Mouse (Mus musculus): ENCODE measurements at regions not wholly inside any gene's neighbourhood (a gene's known extent, or its start where the extent isn't known, plus 50 kb on each side); places are given as distances from the start of the nearest gene placed in this dataset.

DNA sequence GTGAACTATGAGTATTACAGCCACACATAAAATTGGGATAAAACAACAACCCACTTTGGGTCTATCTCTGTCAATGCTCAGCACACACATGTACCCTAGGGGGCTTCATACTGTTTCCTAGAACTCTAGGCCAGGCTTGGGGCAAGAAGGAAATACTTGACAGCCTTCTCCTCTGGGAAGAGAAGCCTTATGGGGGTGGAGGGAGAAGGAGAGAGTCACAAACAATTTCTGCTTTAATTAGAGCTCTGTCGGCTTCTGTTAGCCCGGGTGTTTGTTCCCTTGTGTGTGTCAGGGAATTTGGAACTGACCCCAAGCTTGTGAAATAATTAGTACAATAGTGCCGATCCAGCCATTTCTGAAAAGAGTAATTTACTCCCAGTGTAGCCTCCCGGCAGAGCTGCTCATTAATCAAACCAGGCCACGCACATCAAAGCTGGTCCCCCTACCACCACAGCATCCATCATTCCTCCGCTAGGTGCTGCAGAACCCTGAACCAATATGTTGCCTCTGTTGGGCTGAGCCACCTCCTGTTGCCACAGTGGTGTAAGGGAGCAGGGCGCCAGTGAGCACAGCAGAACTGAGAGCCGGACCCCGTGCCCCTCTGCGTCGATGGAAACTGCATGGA, 307.3 kb downstream of the Tmem114 start:
- Histone ChIP-seq H3K27me3 (replicated peaks) (no peaks in the 10 kb centered on the region), H3K9ac (no peak overlapping the region), H3K27ac (no peak overlapping the region), H3K4me1 (replicated peaks) (no peaks in the 10 kb centered on the region), H3K4me3 (replicated peaks) (no peak overlapping the region), H3K9me3 (no peaks in the 10 kb centered on the region), H3K36me3 (no peaks in the 10 kb centered on the region), H3K4me2 (replicated peaks) (no peak overlapping the region)
- no peak for ATAC-seq
- 54% methylated on average over 11 of the region's 11 CpGs for WGBS

DNA sequence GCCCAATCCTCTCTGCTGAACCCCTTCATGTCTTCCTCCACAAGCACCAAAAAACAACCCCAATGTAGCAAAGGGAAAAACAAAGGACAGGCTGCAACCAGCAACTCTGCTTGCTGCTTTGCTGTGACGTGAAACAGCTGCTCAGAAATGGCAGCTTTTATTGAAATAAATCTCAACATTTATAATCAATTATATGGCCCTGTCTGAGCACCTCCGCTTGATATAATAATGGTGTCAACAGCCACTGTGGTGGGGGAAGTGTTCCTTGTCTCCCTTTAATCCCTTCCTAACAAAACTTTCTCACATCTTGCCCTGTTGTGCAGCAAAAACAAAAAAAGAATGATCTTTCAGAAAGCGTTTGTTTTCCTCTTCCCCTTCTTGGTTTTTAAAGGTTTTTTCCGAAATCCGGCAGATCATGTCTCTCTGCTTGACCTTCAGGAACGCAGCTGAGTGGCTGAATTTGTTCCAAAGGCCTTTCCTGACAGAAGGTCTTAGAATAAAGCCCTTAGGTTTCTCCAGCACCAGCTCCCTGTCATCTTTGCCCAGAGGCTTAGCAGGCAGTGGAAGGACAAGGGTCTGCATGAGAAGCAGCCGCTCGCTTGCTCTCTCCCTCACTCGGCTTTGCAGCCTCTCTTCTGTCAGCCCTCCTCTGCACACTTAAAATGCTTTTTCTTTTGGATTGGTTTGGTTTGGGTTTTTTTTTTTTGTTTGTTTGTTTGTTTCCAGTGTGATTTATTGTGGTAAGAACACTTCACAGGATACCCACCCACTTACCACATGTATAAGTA, 313.4 kb downstream of the Tmem114 start:
- H3K27ac ChIP-seq: no peak overlapping the region
- no peak overlapping the region for H3K4me2 ChIP-seq (replicated peaks)
- no peaks in the 10 kb centered on the region for H3K27me3 ChIP-seq (replicated peaks)
- no peak overlapping the region for H3K9ac ChIP-seq
- H3K4me3 ChIP-seq (replicated peaks): no peak overlapping the region
- WGBS: 30% methylated on average over 9 of the region's 9 CpGs
- no peaks in the 10 kb centered on the region for H3K4me1 ChIP-seq (replicated peaks)
- no peak for ATAC-seq
- no peaks in the 10 kb centered on the region for H3K9me3 ChIP-seq
- no peaks in the 10 kb centered on the region for H3K36me3 ChIP-seq

DNA sequence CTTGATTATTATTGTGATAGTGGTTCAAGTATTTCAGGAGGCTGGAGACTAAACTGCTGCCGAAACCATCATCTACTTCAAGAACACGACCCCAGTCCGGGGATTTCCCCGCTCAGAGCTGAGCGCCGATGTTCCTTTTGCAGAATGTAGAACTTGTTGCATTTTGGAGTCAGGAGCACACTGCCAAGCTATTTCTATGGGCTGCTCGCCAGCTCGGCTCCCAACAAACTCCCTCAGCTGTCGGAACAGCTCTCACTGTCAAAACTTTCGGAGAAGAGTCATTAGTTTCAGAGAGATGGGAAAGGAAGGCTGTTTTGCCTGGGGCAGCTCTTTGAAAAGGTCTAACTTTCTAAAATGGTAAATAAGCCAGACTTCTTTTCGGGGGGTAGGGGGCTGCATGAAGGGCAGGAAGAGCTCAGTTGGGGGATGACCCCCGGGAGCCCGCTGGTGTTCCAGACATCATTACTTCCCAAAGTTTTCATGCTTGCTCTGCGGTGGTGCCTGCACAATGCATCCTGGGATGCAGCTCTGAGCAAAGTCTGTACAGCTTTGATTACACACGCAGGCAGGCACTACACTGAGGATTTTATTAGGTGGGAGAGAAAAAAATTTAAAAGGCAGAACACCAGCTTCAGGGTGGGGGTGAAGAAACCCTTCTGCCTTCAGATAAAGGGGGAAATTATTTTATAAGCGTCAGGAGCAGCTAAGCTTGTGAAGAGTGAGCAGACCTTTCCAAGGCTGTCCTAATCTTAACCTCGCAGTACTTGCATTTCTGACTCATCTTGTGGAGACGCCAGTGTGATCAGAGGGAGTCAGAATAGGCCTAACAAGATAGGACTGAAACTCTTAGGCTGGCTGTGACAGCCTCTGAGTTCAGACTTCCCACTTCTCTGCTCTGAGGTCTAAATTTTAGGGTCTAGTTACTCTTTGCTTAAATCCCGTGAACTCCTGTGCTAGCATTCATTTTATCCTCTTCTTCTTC, 316.5 kb downstream of the Tmem114 start:
- Histone ChIP-seq H3K4me1 (replicated peaks) (no peaks in the 10 kb centered on the region), H3K4me3 (replicated peaks) (no peak overlapping the region), H3K27ac (no peak overlapping the region), H3K9ac (no peak overlapping the region), H3K4me2 (replicated peaks) (peak overlapping the region; percentile 17; the same call in 1 of the 2 replicates), H3K9me3 (no peaks in the 10 kb centered on the region), H3K27me3 (replicated peaks) (no peaks in the 10 kb centered on the region), H3K36me3 (no peaks in the 10 kb centered on the region)
- WGBS: 45% methylated on average over 19 of the region's 19 CpGs
- no peak for ATAC-seq

DNA sequence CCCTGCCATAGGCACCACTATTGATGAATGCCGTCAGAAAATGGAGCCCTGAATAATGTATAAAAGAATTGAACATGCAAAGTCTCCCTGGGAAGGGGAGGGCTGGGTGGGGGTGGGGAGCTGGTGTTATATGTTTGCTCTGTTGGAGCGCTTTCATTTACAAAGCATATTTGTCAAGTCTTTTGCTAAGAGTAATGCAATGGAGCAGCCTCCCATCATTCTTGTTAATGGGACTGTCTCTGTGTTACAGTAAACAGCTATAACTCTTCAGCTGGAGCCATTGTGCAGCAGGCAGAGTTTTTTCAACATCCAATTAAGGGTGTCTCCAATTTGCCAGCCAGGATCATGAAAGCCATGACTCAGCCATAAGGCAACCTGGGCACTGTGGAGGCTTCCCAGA, 345.9 kb downstream of the Tmem114 start:
- ATAC-seq: no peak
- no peaks in the 10 kb centered on the region for H3K27me3 ChIP-seq (replicated peaks)
- no peak overlapping the region for H3K9ac ChIP-seq
- H3K27ac ChIP-seq: no peak overlapping the region
- no peak overlapping the region for H3K4me3 ChIP-seq (replicated peaks)
- no peaks in the 10 kb centered on the region for H3K9me3 ChIP-seq
- no peak overlapping the region for H3K4me2 ChIP-seq (replicated peaks)
- 67% methylated on average over 2 of the region's 2 CpGs for whole genome bisulfite sequencing
- H3K36me3 ChIP-seq: no peaks in the 10 kb centered on the region
- no peaks in the 10 kb centered on the region for H3K4me1 ChIP-seq (replicated peaks)

DNA sequence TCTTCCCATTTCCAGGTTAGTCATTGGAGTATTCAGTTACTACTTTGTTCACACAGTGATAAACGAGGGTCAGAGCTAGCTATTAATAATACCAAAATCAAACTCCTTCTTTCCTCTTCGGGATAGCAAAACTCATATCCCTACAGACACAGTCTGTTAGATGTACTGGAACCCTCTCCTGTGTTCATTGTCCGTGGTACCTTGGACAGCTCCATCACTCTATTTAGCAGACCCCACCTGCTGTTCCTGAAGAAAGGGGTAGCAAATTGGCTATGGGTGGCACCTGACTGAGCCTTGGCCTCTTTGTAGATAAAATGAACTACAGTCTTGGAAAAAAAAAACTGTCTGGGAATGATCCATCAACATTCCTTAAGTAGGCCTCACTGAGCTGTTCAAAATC, 346.5 kb downstream of the Tmem114 start:
- Histone ChIP-seq H3K4me1 (replicated peaks) (no peaks in the 10 kb centered on the region), H3K27ac (no peak overlapping the region), H3K9ac (no peak overlapping the region), H3K27me3 (replicated peaks) (no peaks in the 10 kb centered on the region), H3K4me2 (replicated peaks) (no peak overlapping the region), H3K4me3 (replicated peaks) (no peak overlapping the region), H3K9me3 (no peaks in the 10 kb centered on the region), H3K36me3 (no peaks in the 10 kb centered on the region)
- no peak for ATAC-seq
- 61% methylated on average over 3 of the region's 3 CpGs for WGBS

DNA sequence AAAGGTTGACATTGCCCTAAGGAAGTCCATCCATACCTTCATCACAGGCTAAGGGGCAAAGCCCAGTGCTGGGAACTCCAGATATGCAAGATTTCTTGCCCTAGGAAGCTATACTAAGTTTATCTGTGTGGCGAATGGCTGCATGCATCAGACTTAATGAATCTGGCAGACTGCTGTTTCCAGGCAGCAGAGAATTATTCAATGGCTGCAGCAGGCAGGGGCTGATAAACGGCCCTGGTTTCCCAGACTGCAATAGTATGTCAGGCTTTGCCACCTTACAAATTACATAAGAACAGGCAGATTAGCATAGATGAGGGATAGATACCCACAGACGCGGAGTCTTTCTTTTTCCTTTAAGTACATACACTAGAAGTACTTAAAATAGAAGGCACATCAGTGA, 350.2 kb downstream of the Tmem114 start:
- Histone ChIP-seq H3K9me3 (no peaks in the 10 kb centered on the region), H3K27ac (no peak overlapping the region), H3K4me2 (replicated peaks) (no peak overlapping the region), H3K9ac (no peak overlapping the region), H3K27me3 (replicated peaks) (no peaks in the 10 kb centered on the region), H3K4me1 (replicated peaks) (no peaks in the 10 kb centered on the region), H3K36me3 (no peaks in the 10 kb centered on the region), H3K4me3 (replicated peaks) (no peak overlapping the region)
- 64% methylated on average over 4 of the region's 4 CpGs for WGBS
- no peak for ATAC-seq

DNA sequence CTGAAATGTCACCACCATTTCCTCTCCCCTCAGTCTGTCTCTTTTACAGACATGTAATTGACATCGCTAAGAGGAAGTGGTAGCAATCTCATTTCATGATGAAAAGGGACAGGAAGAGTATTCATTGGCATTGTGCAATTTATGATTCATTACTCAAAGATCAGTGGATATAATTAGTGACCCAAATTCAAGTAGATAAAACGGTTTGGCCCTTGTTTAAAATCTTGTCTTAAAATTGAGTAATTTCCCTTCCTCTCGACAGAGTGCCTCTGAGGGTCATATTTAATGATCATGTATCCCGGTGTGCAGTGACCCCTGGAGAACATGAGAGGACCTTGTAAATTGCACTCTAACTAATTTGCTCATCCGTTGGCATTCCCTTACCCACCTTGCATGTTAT, 371.0 kb downstream of the Tmem114 start:
- 59% methylated on average over 5 of the region's 5 CpGs for WGBS
- no peaks in the 10 kb centered on the region for H3K4me1 ChIP-seq (replicated peaks)
- no peak overlapping the region for H3K27ac ChIP-seq
- H3K4me2 ChIP-seq (replicated peaks): no peak overlapping the region
- no peak for ATAC-seq
- no peak overlapping the region for H3K4me3 ChIP-seq (replicated peaks)
- no peaks in the 10 kb centered on the region for H3K9me3 ChIP-seq
- no peaks in the 10 kb centered on the region for H3K36me3 ChIP-seq
- H3K9ac ChIP-seq: no peak overlapping the region
- no peaks in the 10 kb centered on the region for H3K27me3 ChIP-seq (replicated peaks)

DNA sequence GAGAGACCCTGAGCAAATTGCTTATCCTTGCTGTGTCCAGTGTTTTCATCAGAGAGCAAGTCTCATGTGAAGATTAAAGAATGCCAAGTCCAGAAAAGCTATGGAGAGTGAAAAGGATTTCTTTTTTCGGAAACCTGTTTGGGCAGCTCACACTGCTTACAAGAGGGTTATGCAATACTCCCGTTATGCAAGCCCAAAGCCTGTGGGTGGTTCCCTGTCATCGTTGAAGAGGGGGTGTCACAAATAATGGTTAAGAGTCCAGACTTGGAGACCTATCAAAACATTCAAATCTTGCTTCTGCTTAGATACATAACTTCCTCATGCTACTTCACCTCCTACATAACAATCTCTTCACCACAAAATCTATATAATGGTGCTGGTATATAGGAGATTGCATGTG, 416.0 kb downstream of the Tmem114 start:
- no peaks in the 10 kb centered on the region for H3K9me3 ChIP-seq
- H3K27me3 ChIP-seq (replicated peaks): no peaks in the 10 kb centered on the region
- H3K4me2 ChIP-seq (replicated peaks): no peak overlapping the region
- no peaks in the 10 kb centered on the region for H3K36me3 ChIP-seq
- WGBS: 68% methylated on average over 3 of the region's 3 CpGs
- H3K27ac ChIP-seq: no peak overlapping the region
- no peaks in the 10 kb centered on the region for H3K4me1 ChIP-seq (replicated peaks)
- no peak for ATAC-seq
- no peak overlapping the region for H3K9ac ChIP-seq
- H3K4me3 ChIP-seq (replicated peaks): no peak overlapping the region

DNA sequence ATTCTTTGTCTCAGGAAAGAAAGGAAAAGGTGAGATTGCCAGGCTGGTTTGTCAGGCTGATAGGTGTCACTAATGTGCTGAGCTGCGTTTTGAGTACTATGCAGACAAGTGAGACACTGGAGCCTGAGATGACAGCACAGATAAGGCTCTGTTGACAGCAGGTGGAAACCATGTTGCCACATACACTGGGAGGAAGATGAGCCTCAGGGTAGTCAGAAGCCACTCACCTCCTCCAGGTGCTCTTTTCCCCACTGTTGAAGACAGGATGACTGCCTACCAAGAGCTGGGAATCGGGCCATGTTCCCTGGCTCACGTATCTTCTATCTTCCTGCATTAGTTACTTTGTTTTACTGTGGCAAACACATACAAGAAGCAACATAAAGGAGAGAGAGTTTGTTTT, 418.3 kb downstream of the Tmem114 start:
- Histone ChIP-seq H3K27ac (no peak overlapping the region), H3K4me2 (replicated peaks) (no peak overlapping the region), H3K9ac (no peak overlapping the region), H3K4me3 (replicated peaks) (no peak overlapping the region), H3K4me1 (replicated peaks) (no peaks in the 10 kb centered on the region), H3K36me3 (no peaks in the 10 kb centered on the region), H3K27me3 (replicated peaks) (no peaks in the 10 kb centered on the region), H3K9me3 (no peaks in the 10 kb centered on the region)
- ATAC-seq: no peak
- WGBS: 66% methylated on average over 3 of the region's 3 CpGs

DNA sequence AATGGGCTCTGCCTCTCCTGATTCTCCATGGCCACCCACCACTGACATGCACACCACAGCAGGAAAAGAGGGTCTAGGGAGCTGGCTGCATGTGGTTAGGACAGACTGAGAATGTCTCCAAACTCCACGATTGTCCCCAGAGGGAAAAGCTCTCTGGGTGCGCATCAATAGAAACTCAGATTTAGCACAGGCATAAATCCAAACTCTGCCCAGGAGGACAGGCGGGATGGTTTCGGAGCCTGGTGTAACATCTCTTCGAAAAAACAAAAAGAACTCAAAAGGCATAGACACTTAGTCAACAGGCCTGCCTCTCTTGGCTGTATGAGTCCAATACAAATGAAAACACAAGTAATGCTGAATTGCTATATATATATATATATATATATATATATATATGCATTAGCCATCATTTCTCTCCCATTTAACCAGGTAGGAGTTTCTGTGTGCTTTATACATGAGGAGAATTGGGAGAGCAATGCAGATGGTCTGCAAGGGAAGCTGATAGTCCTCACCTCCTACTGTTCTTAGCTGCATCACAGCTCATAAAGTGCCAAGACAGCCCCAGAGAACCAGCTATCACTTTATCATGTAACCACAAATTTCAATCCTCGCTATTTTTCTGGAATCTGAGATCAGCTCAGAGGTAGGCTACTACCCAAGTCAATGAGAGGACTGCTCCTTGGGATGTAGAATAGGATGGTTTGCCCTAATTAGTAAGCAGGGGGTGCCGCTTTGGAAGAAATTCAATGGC, 422.4 kb downstream of the Tmem114 start:
- no peak for ATAC-seq
- Histone ChIP-seq H3K36me3 (no peaks in the 10 kb centered on the region), H3K4me1 (replicated peaks) (no peaks in the 10 kb centered on the region), H3K9me3 (no peaks in the 10 kb centered on the region), H3K4me3 (replicated peaks) (no peak overlapping the region), H3K27ac (no peak overlapping the region), H3K4me2 (replicated peaks) (no peak overlapping the region), H3K27me3 (replicated peaks) (no peaks in the 10 kb centered on the region), H3K9ac (no peak overlapping the region)
- WGBS: 88% methylated on average over 7 of the region's 7 CpGs

DNA sequence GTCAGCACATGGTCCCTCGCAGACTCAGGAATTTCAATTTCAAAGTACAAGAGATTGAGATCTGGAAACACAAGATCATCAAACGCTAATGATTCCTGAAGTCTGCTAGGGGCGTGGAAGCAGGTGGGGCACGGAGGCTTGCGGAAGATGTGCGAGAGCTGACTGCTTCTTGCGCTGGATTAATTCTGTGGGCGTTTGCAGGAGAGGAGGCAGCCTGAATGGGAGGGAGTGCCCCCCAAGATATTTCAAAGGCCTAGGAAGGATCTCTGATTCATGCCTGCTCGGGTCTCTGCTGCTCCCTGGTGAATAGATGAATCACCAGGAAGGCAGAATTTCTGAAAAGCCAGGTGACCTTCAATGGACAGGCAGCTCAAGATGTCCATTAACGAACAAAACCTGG, 442.1 kb downstream of the Tmem114 start:
- Histone ChIP-seq H3K9me3 (no peaks in the 10 kb centered on the region), H3K4me1 (replicated peaks) (no peaks in the 10 kb centered on the region), H3K4me2 (replicated peaks) (no peak overlapping the region), H3K27me3 (replicated peaks) (no peaks in the 10 kb centered on the region), H3K27ac (no peak overlapping the region), H3K9ac (no peak overlapping the region), H3K4me3 (replicated peaks) (no peak overlapping the region), H3K36me3 (no peaks in the 10 kb centered on the region)
- WGBS: 50% methylated on average over 10 of the region's 10 CpGs
- no peak for ATAC-seq

DNA sequence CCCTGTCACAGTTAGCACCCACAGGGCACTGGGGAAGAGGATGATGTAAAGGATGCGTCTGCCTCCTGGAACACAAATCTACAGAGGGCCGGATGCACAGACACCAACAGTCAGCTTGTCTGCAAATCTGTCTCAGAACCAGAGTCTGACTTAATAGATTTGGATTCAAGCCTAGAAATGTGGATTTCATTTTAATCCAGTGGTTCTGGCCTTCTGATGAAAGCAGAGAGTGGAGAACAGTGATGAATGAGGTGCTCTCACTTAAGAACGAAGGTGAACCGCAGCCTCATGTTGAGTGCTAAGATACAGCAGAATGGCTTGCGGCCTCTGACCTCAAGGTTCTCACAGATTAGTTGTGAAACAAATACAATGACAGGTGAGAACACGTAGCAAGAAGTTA, 446.5 kb downstream of the Tmem114 start:
- H3K4me1 ChIP-seq (replicated peaks): no peaks in the 10 kb centered on the region
- WGBS: 55% methylated on average over 6 of the region's 6 CpGs
- no peak overlapping the region for H3K4me2 ChIP-seq (replicated peaks)
- H3K36me3 ChIP-seq: no peaks in the 10 kb centered on the region
- no peak overlapping the region for H3K4me3 ChIP-seq (replicated peaks)
- no peak overlapping the region for H3K9ac ChIP-seq
- no peak overlapping the region for H3K27ac ChIP-seq
- no peaks in the 10 kb centered on the region for H3K9me3 ChIP-seq
- no peak for ATAC-seq
- no peaks in the 10 kb centered on the region for H3K27me3 ChIP-seq (replicated peaks)
